Mouse (Mus musculus) forebrain, embryonic 11.5 days (tissue): ENCODE measurements at regions not wholly inside any gene's neighbourhood (a gene's known extent, or its start where the extent isn't known, plus 50 kb on each side); places are given as distances from the start of the nearest gene placed in this dataset.

Experiments used
- ATAC-seq: fragments of 200-750 bp; cut with Nextera tagmentation; replicated peaks from 2 replicates; pipeline ENCODE4 v1.8.0; 2017; ENCODE audit warnings: moderate TSS enrichment; ENCODE audit not compliant: low FRiP score
- DNase-seq: peaks from one replicate; pipeline ENCODE4 v3.0.0-alpha.2; 2017; ENCODE audit warnings: low spot score
- H3K27ac ChIP-seq: fragments of 300-500 bp; sonication (generic); 2 replicates; pipeline ENCODE4 v1.5.1; 2014; ENCODE audit warnings: low read depth, low read length
- H3K27me3 ChIP-seq: fragments of 300-500 bp; sonication (generic); 2 replicates; pipeline ENCODE4 v1.6.1; 2014; ENCODE audit warnings: mild to moderate bottlenecking, low read length, mixed read lengths; ENCODE audit not compliant: control insufficient read depth, insufficient read depth
- H3K36me3 ChIP-seq: fragments of 300-500 bp; sonication (generic); 2 replicates; pipeline ENCODE4 v1.6.1; 2014; ENCODE audit warnings: mild to moderate bottlenecking, low read length, moderate library complexity, mixed read lengths; ENCODE audit not compliant: control insufficient read depth, insufficient read depth
- H3K4me1 ChIP-seq: fragments of 300-500 bp; sonication (generic); replicated peaks from 2 replicates; pipeline ENCODE4 v1.6.1; 2014; ENCODE audit warnings: low read length, mixed read lengths; ENCODE audit not compliant: control insufficient read depth, insufficient read depth
- H3K4me2 ChIP-seq: fragments of 300-500 bp; sonication (generic); 2 replicates; pipeline ENCODE4 v1.6.1; 2014; ENCODE audit warnings: low read depth, mild to moderate bottlenecking, low read length, moderate library complexity, mixed read lengths; ENCODE audit not compliant: severe bottlenecking
- H3K4me3 ChIP-seq: fragments of 300-500 bp; sonication (generic); 2 replicates; pipeline ENCODE4 v1.5.1; 2014; ENCODE audit warnings: low read depth, low read length
- H3K9ac ChIP-seq: fragments of 300-500 bp; sonication (generic); 2 replicates; pipeline ENCODE4 v1.6.1; 2014; ENCODE audit warnings: low read length
- H3K9me3 ChIP-seq: fragments of 300-500 bp; sonication (generic); 2 replicates; pipeline ENCODE4 v1.6.1; 2016; ENCODE audit warnings: low read length, mixed read lengths; ENCODE audit not compliant: control insufficient read depth
- WGBS: fragments of 180-500 bp; shearing (Covaris S2); extraction: QIAGEN DNeasy Blood & Tissue Kit; methylation state at CpG from one replicate; pipeline ENCODE4 v1.1.7; 2014; 5-methylcytosine and 5-hydroxymethylcytosine counted together

GRCm38 (mm10) chr12:16183055-16183454, 366.3 kb upstream of the Trib2 start:
- Histone ChIP-seq H3K4me2 (no peak overlapping the region), H3K9ac (no peak overlapping the region), H3K9me3 (no peaks in the 10 kb centered on the region), H3K27ac (no peak overlapping the region), H3K36me3 (no peaks in the 10 kb centered on the region), H3K4me3 (no peak overlapping the region), H3K27me3 (no peaks in the 10 kb centered on the region), H3K4me1 (no peaks in the 10 kb centered on the region)
- DNase-seq (no peak), ATAC-seq (no peak)
- 75% methylated on average over 4 of the region's 4 CpGs for WGBS

GRCm38 (mm10) chr12:16181599-16181998, 364.9 kb upstream of the Trib2 start:
- WGBS: 79% methylated on average over 5 of the region's 5 CpGs
- DNase-seq (no peak), ATAC-seq (no peak)
- H3K4me2 ChIP-seq: no peak overlapping the region
- H3K4me3 ChIP-seq: no peak overlapping the region
- no peaks in the 10 kb centered on the region for H3K4me1 ChIP-seq
- H3K9ac ChIP-seq: no peak overlapping the region
- H3K36me3 ChIP-seq: no peaks in the 10 kb centered on the region
- H3K27ac ChIP-seq: no peak overlapping the region
- H3K27me3 ChIP-seq: no peaks in the 10 kb centered on the region
- H3K9me3 ChIP-seq: no peaks in the 10 kb centered on the region

- ATAC-seq (no peak), DNase-seq (no peak)
- Histone ChIP-seq H3K4me1 (no peaks in the 10 kb centered on the region), H3K4me3 (no peak overlapping the region), H3K9me3 (no peaks in the 10 kb centered on the region), H3K36me3 (no peaks in the 10 kb centered on the region), H3K4me2 (no peak overlapping the region), H3K9ac (no peak overlapping the region), H3K27ac (no peak overlapping the region), H3K27me3 (no peaks in the 10 kb centered on the region)
- 84% methylated on average over 2 of the region's 2 CpGs for WGBS
Observed at GRCm38 (mm10) chr12:16179897-16180296, 363.2 kb upstream of the Trib2 start.

GRCm38 (mm10) chr12:16176326-16176725, 359.6 kb upstream of the Trib2 start:
- H3K9ac ChIP-seq: no peak overlapping the region
- WGBS: 94% methylated on average over 1 of the region's 1 CpGs
- no peak overlapping the region for H3K4me2 ChIP-seq
- H3K4me1 ChIP-seq: no peaks in the 10 kb centered on the region
- no peaks in the 10 kb centered on the region for H3K36me3 ChIP-seq
- no peak for DNase-seq
- H3K4me3 ChIP-seq: no peak overlapping the region
- no peak overlapping the region for H3K27ac ChIP-seq
- no peaks in the 10 kb centered on the region for H3K27me3 ChIP-seq
- H3K9me3 ChIP-seq: no peaks in the 10 kb centered on the region
- no peak for ATAC-seq

- H3K27me3 ChIP-seq: no peaks in the 10 kb centered on the region
- H3K4me2 ChIP-seq: no peak overlapping the region
- no peaks in the 10 kb centered on the region; the same call in 1 of the 2 replicates for H3K4me1 ChIP-seq
- WGBS: 85% methylated on average over 2 of the region's 2 CpGs
- H3K4me3 ChIP-seq: no peak overlapping the region
- ATAC-seq: no peak
- no peak overlapping the region for H3K9ac ChIP-seq
- no peaks in the 10 kb centered on the region for H3K36me3 ChIP-seq
- no peak for DNase-seq
- H3K27ac ChIP-seq: no peak overlapping the region
- no peaks in the 10 kb centered on the region for H3K9me3 ChIP-seq
Observed at GRCm38 (mm10) chr12:16172176-16172575, 355.5 kb upstream of the Trib2 start.

- Histone ChIP-seq H3K4me2 (no peak overlapping the region), H3K36me3 (no peaks in the 10 kb centered on the region), H3K27ac (no peak overlapping the region), H3K27me3 (no peaks in the 10 kb centered on the region), H3K4me3 (no peak overlapping the region), H3K9me3 (no peaks in the 10 kb centered on the region), H3K4me1 (no peaks in the 10 kb centered on the region; the same call in 1 of the 2 replicates), H3K9ac (no peak overlapping the region)
- no peak for ATAC-seq
- 84% methylated on average over 5 of the region's 5 CpGs for WGBS
- no peak for DNase-seq
Observed at GRCm38 (mm10) chr12:16171636-16172035, 354.9 kb upstream of the Trib2 start.

- Histone ChIP-seq H3K9me3 (no peaks in the 10 kb centered on the region), H3K36me3 (no peaks in the 10 kb centered on the region), H3K4me3 (no peak overlapping the region), H3K4me2 (no peak overlapping the region), H3K9ac (no peak overlapping the region), H3K27me3 (no peaks in the 10 kb centered on the region), H3K4me1 (no peaks in the 10 kb centered on the region; the same call in 1 of the 2 replicates), H3K27ac (no peak overlapping the region)
- ATAC-seq: no peak
- 87% methylated on average over 7 of the region's 7 CpGs for WGBS
- DNase-seq: no peak
Observed at GRCm38 (mm10) chr12:16169781-16170535, 353.2 kb upstream of the Trib2 start.

GRCm38 (mm10) chr12:16167793-16168343, 351.1 kb upstream of the Trib2 start:
- Histone ChIP-seq H3K36me3 (no peaks in the 10 kb centered on the region), H3K4me2 (no peak overlapping the region), H3K4me3 (no peak overlapping the region), H3K4me1 (no peaks in the 10 kb centered on the region; the same call in 1 of the 2 replicates), H3K27me3 (no peaks in the 10 kb centered on the region), H3K9ac (no peak overlapping the region), H3K27ac (no peak overlapping the region), H3K9me3 (no peaks in the 10 kb centered on the region)
- 69% methylated on average over 7 of the region's 7 CpGs for WGBS
- DNase-seq (no peak), ATAC-seq (no peak)

GRCm38 (mm10) chr12:16165126-16165525, 348.4 kb upstream of the Trib2 start:
- Histone ChIP-seq H3K27ac (no peak overlapping the region), H3K36me3 (no peaks in the 10 kb centered on the region), H3K9ac (no peak overlapping the region), H3K9me3 (no peaks in the 10 kb centered on the region), H3K27me3 (no peaks in the 10 kb centered on the region), H3K4me3 (no peak overlapping the region), H3K4me2 (no peak overlapping the region), H3K4me1 (no peaks in the 10 kb centered on the region; the same call in 1 of the 2 replicates)
- DNase-seq: no peak
- no peak for ATAC-seq
- 85% methylated on average over 4 of the region's 4 CpGs for WGBS
